Mouse (Mus musculus) forelimb bud, embryonic 11.5 days (tissue): ENCODE data around the gene Prss50.
"Not testable (repeated sequence)": the region's sequence is repeated elsewhere in the genome, so short reads cannot be mapped to it uniquely, and the experiment has no call there.

Experiments used
- DNase-seq: peaks from one replicate; pipeline ENCODE4 v3.0.0-alpha.2; 2012; ENCODE audit warnings: low read depth, low spot score

The Prss50 gene

GRCm38 (mm10) chr9:110857781-110858472 is at the start of gene Prss50:
Gene Prss50 (plus strand): TSS chr9:110857967.
- peak; percentile 30 for DNase-seq

GRCm38 (mm10) chr9:110810051-110810450 is 47.7 kb upstream of the Prss50 start:
- DNase-seq = no peak

GRCm38 (mm10) chr9:110813789-110814188 is 44.0 kb upstream of the Prss50 start, which contains the start of gene Prss44:
Gene Prss44 (plus strand): TSS chr9:110813994.
- DNase-seq = no peak

- not testable (repeated sequence) for DNase-seq
Observed at GRCm38 (mm10) chr9:110820546-110820945, 37.2 kb upstream of the Prss50 start.

- DNase-seq = no peak
Observed at GRCm38 (mm10) chr9:110821436-110821835, 36.3 kb upstream of the Prss50 start.

- DNase-seq = no peak
Observed at GRCm38 (mm10) chr9:110825426-110825825, 32.3 kb upstream of the Prss50 start.

GRCm38 (mm10) chr9:110825832-110826231 is 31.9 kb upstream of the Prss50 start:
- DNase-seq = no peak

- no peak for DNase-seq
Observed at GRCm38 (mm10) chr9:110826390-110826789, 31.4 kb upstream of the Prss50 start, which contains the start of gene Prss43. Gene Prss43 (plus strand): TSS chr9:110826690.

GRCm38 (mm10) chr9:110833021-110833420 is 24.7 kb upstream of the Prss50 start:
- no peak for DNase-seq

GRCm38 (mm10) chr9:110834411-110834810 is 23.4 kb upstream of the Prss50 start, which contains the start of gene Prss45:
Gene Prss45 (plus strand): TSS chr9:110834588.
- DNase-seq = no peak

- no peak for DNase-seq
Observed at GRCm38 (mm10) chr9:110834961-110835360, 22.8 kb upstream of the Prss50 start.

GRCm38 (mm10) chr9:110836112-110836511 is 21.7 kb upstream of the Prss50 start:
- no peak for DNase-seq

GRCm38 (mm10) chr9:110840905-110841304 is 16.9 kb upstream of the Prss50 start:
- DNase-seq = no peak

- no peak for DNase-seq
Observed at GRCm38 (mm10) chr9:110841438-110841837, 16.3 kb upstream of the Prss50 start.

- no peak for DNase-seq
Observed at GRCm38 (mm10) chr9:110844206-110844605, 13.6 kb upstream of the Prss50 start, which contains the start of gene Prss46. Gene Prss46 (plus strand): TSS chr9:110844506.

GRCm38 (mm10) chr9:110849162-110849561 is 8.6 kb upstream of the Prss50 start:
- DNase-seq = no peak

GRCm38 (mm10) chr9:110855903-110856302 is 1.9 kb upstream of the Prss50 start:
- no peak for DNase-seq

GRCm38 (mm10) chr9:110856920-110857319 is 847 bp upstream of the Prss50 start:
- no peak for DNase-seq

- DNase-seq = peak; percentile 45
Observed at GRCm38 (mm10) chr9:110858523-110858922, 756 bp downstream of the Prss50 start.

- DNase-seq = no peak
Observed at GRCm38 (mm10) chr9:110858967-110859596, 1.3 kb downstream of the Prss50 start.

- peak; percentile 68 for DNase-seq
Observed at GRCm38 (mm10) chr9:110871030-110871429, 13.3 kb downstream of the Prss50 start.

GRCm38 (mm10) chr9:110873681-110874659 is 16.2 kb downstream of the Prss50 start:
- no peak for DNase-seq
